Mouse (Mus musculus) thymus, adult 2 months (tissue): ENCODE data around the gene Ctbp2. TPM values are rescaled to one million over a fixed set of nuclear protein-coding genes. Genes with fewer than 3 reads are reported as not detected.

ENCODE experiments used
- DNase-seq: peaks from one replicate; pipeline ENCODE4 v3.0.0; 2021
- H3K27ac ChIP-seq: fragments of 200-500 bp; 2 replicates; pipeline ENCODE4 v1.5.1; 2012; ENCODE audit warnings: low read length, control low read depth; ENCODE audit not compliant: control insufficient read depth, insufficient read depth
- H3K27me3 ChIP-seq: fragments of 200-500 bp; 2 replicates; pipeline ENCODE4 v1.6.1; 2012; ENCODE audit warnings: mild to moderate bottlenecking, low read length, moderate library complexity, mixed read lengths; ENCODE audit not compliant: control insufficient read depth, insufficient read depth
- H3K36me3 ChIP-seq: fragments of 200-500 bp; 2 replicates; pipeline ENCODE4 v1.6.1; 2012; ENCODE audit warnings: mild to moderate bottlenecking, low read length, moderate library complexity; ENCODE audit not compliant: control insufficient read depth, insufficient read depth
- H3K4me1 ChIP-seq: fragments of 200-500 bp; replicated peaks from 2 replicates; pipeline ENCODE4 v1.6.1; 2012; ENCODE audit warnings: low read length; ENCODE audit not compliant: control insufficient read depth, insufficient read depth
- H3K4me3 ChIP-seq: fragments of 200-500 bp; 2 replicates; pipeline ENCODE4 v1.5.1; 2012; ENCODE audit warnings: mild to moderate bottlenecking, low read length, control low read depth, moderate library complexity; ENCODE audit not compliant: control insufficient read depth, insufficient read depth
- CTCF ChIP-seq: fragments of 200-500 bp; IDR thresholded peaks from 2 replicates; pipeline ENCODE4 v1.5.1; 2012; ENCODE audit warnings: mild to moderate bottlenecking, control low read depth, low read length, moderate library complexity, borderline replicate concordance; ENCODE audit not compliant: control insufficient read depth, poor library complexity, insufficient read depth; ENCODE audit errors: extremely low read depth
- POLR2A ChIP-seq: fragments of 200-500 bp; IDR thresholded peaks from 2 replicates; pipeline ENCODE4 v1.6.1; 2012; ENCODE audit warnings: mild to moderate bottlenecking, low read length, control low read depth, moderate library complexity; ENCODE audit not compliant: control insufficient read depth, poor library complexity, insufficient read depth; ENCODE audit errors: extremely low read depth
- WGBS: fragments of 180-500 bp; shearing (Covaris S2); methylation state at CpG from one replicate; pipeline ENCODE4 v1.1.7; 2018; 5-methylcytosine and 5-hydroxymethylcytosine counted together
- polyA plus RNA-seq: library from polyadenylated mRNA; depleted of rRNA; stranded (reverse); fragments of >200 nt; gene quantifications from 2 replicates; pipeline ENCODE4 v1.2.3, GENCODE M21; 2012

Ctbp2 gene
- polyA plus RNA-seq, 1 experiment: 14.0 TPM

DNA sequence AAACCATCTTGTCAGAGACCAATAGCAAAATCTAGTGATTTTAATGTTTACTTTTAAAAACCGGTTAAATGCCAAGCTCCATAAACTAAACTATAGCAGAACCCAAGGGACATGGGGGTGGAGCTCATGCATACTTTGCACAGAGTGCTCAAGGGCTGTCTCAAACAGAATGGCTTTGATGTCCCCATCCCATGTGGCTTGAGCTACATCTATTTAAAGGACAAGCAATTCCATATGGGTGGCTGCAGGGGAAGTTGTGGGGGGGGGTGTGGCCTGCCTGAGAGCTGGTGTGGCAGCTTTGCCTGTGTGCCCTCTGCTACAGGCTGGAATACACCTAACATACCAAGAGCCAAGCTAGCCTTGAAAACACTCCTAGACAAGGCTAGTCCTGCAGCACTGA lies 99.5 kb downstream of the Ctbp2 start:
- H3K27ac ChIP-seq: no peak overlapping the region

GRCm38 (mm10) chr7:133019481-133020020 lies 104.6 kb downstream of the Ctbp2 start:
- no peak for DNase-seq
- H3K36me3 ChIP-seq: no peaks in the 10 kb centered on the region
- no peak overlapping the region for H3K4me3 ChIP-seq
- H3K27me3 ChIP-seq: no peaks in the 10 kb centered on the region
- H3K4me1 ChIP-seq: no peaks in the 10 kb centered on the region; the same call in 1 of the 2 replicates
- 51% methylated on average over 6 of the region's 6 CpGs for WGBS
- no peak for TF ChIP-seq POLR2A
- no peak for TF ChIP-seq CTCF
- H3K27ac ChIP-seq: no peak overlapping the region

More for the DNA sequence above, 99.5 kb downstream of the Ctbp2 start:
- WGBS: 72% methylated on average over 1 of the region's 1 CpGs
- no peaks in the 10 kb centered on the region for H3K36me3 ChIP-seq
- no peak overlapping the region for H3K4me3 ChIP-seq
- no peak for TF ChIP-seq CTCF
- TF ChIP-seq POLR2A: no peak
- H3K27me3 ChIP-seq: no peaks in the 10 kb centered on the region
- H3K4me1 ChIP-seq: no peaks in the 10 kb centered on the region; the same call in 1 of the 2 replicates
- DNase-seq: no peak

- Histone ChIP-seq H3K27ac (no peak overlapping the region), H3K36me3 (no peaks in the 10 kb centered on the region), H3K4me1 (no peaks in the 10 kb centered on the region; the same call in 1 of the 2 replicates), H3K4me3 (no peak overlapping the region), H3K27me3 (no peaks in the 10 kb centered on the region)
- 95% methylated on average over 7 of the region's 7 CpGs for WGBS
- no peak for DNase-seq
- TF ChIP-seq POLR2A (no peak), CTCF (no peak)
Observed at GRCm38 (mm10) chr7:133018961-133019360, 105.2 kb downstream of the Ctbp2 start.

GRCm38 (mm10) chr7:133015416-133016070 lies 108.6 kb downstream of the Ctbp2 start:
- no peak for TF ChIP-seq CTCF
- TF ChIP-seq POLR2A: no peak
- no peaks in the 10 kb centered on the region for H3K27me3 ChIP-seq
- H3K4me1 ChIP-seq: no peaks in the 10 kb centered on the region; the same call in 1 of the 2 replicates
- 91% methylated on average over 7 of the region's 7 CpGs for WGBS
- no peak overlapping the region for H3K27ac ChIP-seq
- no peak overlapping the region for H3K4me3 ChIP-seq
- no peak for DNase-seq
- no peaks in the 10 kb centered on the region for H3K36me3 ChIP-seq

DNA sequence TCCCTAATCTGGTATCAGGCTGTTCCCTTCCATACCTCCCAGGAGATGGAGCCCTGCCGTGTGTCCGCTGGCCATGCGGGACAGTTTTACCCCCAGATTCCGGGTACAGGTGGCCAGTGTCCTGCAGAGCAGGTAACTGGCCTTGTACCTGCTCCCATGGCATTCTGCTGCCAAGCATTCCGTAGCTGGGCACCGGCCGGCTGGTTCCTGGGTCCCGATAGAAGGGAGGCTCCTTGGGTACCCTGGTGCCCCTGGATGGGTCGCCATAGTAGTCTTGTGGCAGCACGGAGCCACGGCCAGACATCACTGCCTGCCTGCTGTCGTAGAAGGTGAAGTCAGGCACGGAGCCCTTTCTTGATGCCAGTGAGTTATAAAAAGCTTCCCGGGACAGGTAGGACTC lies 109.5 kb downstream of the Ctbp2 start:
- 99% methylated on average over 14 of the region's 14 CpGs for WGBS
- no peak for TF ChIP-seq CTCF
- no peak for TF ChIP-seq POLR2A
- Histone ChIP-seq H3K36me3 (no peaks in the 10 kb centered on the region), H3K4me1 (no peaks in the 10 kb centered on the region), H3K4me3 (no peak overlapping the region), H3K27me3 (no peaks in the 10 kb centered on the region), H3K27ac (no peak overlapping the region)
- no peak for DNase-seq

- no peaks in the 10 kb centered on the region for H3K27me3 ChIP-seq
- no peak for DNase-seq
- no peak overlapping the region for H3K27ac ChIP-seq
- no peak overlapping the region for H3K4me3 ChIP-seq
- no peaks in the 10 kb centered on the region for H3K4me1 ChIP-seq
- no peaks in the 10 kb centered on the region for H3K36me3 ChIP-seq
- TF ChIP-seq POLR2A (no peak), CTCF (no peak)
- 98% methylated on average over 10 of the region's 10 CpGs for WGBS
Observed at GRCm38 (mm10) chr7:133013923-133014322, 110.2 kb downstream of the Ctbp2 start.
